Mouse (Mus musculus) liver, adult 2 months (tissue): ENCODE data around the gene Wap.

Experiments used
- CTCF ChIP-seq: fragments of 200-500 bp; IDR thresholded peaks from 2 replicates; pipeline ENCODE4 v1.5.1; 2011; ENCODE audit warnings: low read depth, low read length, control low read depth
- POLR2A ChIP-seq: fragments of 200-500 bp; IDR thresholded peaks from 2 replicates; pipeline ENCODE4 v1.6.1; 2011; ENCODE audit warnings: low read length, control low read depth; ENCODE audit not compliant: insufficient read depth; ENCODE audit errors: extremely low read depth

GRCm38 (mm10) chr11:6658271-6658670 is 19.8 kb upstream of the Wap start, which contains the start of gene Ramp3:
- TF ChIP-seq POLR2A (no peak), CTCF (no peak)
